Mouse (Mus musculus) brain, embryonic 14.5 days (tissue): ENCODE data around the gene Chst15.

Experiments used
- CTCF ChIP-seq: fragments of 200-500 bp; IDR thresholded peaks from 2 replicates; pipeline ENCODE4 v1.5.1; 2012; ENCODE audit warnings: inconsistent platforms, mild to moderate bottlenecking, moderate library complexity, borderline replicate concordance; ENCODE audit not compliant: insufficient read depth, insufficient read length; ENCODE audit errors: extremely low read depth
- POLR2A ChIP-seq: fragments of 200-500 bp; IDR thresholded peaks from 2 replicates; pipeline ENCODE4 v1.6.1; 2012; ENCODE audit warnings: mild to moderate bottlenecking, inconsistent platforms, borderline replicate concordance; ENCODE audit not compliant: poor library complexity, insufficient read depth, insufficient read length, severe bottlenecking; ENCODE audit errors: extremely low read depth

- TF ChIP-seq CTCF (no peak), POLR2A (no peak)
Observed at GRCm38 (mm10) chr7:132260632-132261031, 56.4 kb downstream of the Chst15 start.
